Comparison of ENCODE assay signal across 8 mouse cellular contexts in the genomic region with DNA sequence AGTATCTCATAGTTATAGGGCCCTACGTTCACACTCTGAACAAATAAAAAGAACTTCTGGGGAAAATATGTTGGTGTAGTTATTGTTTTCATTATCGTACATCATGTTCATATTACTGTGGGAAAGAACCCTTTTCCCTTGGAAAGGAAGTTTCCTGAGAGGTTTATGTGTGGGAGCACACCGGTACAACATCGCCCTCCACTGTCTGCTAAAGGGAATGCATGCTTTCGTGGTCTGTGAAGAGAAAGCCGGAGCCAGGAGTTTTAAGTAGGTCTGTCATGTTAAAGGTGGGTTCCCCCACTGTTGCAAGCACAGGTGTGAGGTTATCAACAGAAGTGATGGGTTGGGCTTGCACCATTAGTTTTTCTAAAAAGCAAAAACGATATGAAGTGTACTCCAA.
DNase-seq lines count a peak whose midpoint lies in the region; ATAC-seq and TF ChIP-seq lines count a peak whose summit lies in the region.

No protein-coding gene starts in this region.

- no peaks in the 10 kb centered on the region for H3K36me3 ChIP-seq in kidney, adult 2 months (ENCODE audit: control insufficient read depth, insufficient read depth, low read length)

- TF ChIP-seq POLR2A in bone marrow macrophage, adult 2 months (IDR thresholded peaks at IDR 0.05; ENCODE audit: borderline replicate concordance, low read depth, low read length): no peak
- no peak for TF ChIP-seq POLR2A in kidney, adult 2 months (IDR thresholded peaks at IDR 0.05; ENCODE audit: low read depth, low read length)

- no peaks in the 10 kb centered on the region for H3K27me3 ChIP-seq in kidney, adult 2 months (replicated peaks; ENCODE audit: control insufficient read depth, insufficient read depth, low read length)

- no peak overlapping the region for H3K27ac ChIP-seq in bone marrow macrophage, adult 2 months (ENCODE audit: insufficient read depth, low read depth, low read length)
- peak overlapping the region; percentile 77; the same call in 1 of the 2 replicates for H3K27ac ChIP-seq in kidney, adult 2 months (ENCODE audit: insufficient read depth, low read depth, low read length)

- H3K4me3 ChIP-seq in bone marrow macrophage, adult 2 months (ENCODE audit: insufficient read depth, low read length): no peak overlapping the region
- H3K4me3 ChIP-seq in kidney, adult 2 months (ENCODE audit: insufficient read depth, low read depth, low read length): no peak overlapping the region

- ATAC-seq in erythroid progenitor cell, adult 5-6 weeks (replicated peaks; ENCODE audit: low FRiP score, poor library complexity, severe bottlenecking): no peak

- 0 out of 2 replicates have a peak, but pooled peaks have one; percentile 27 for TF ChIP-seq CTCF in bone marrow macrophage, adult 2 months (IDR thresholded peaks at IDR 0.05; ENCODE audit: low read depth, low read length)
- TF ChIP-seq CTCF in kidney, adult 2 months (conservative IDR thresholded peaks at IDR 0.05; ENCODE audit: insufficient read depth, insufficient read length, low read depth, low read length): peak; percentile 83

- intact Hi-C loops in left cerebral cortex, postnatal 14 days (cut with DNase I): loop anchor here (5.0 to 10.0 kb wide), 3 partner anchors 81 to 691 kb away; no protein-coding TSS in a partner anchor

- peak; percentile 59 for DNase-seq in ovary, postnatal 14 days (ENCODE audit: low spot score)
- DNase-seq in ovary, postnatal 10 days (ENCODE audit: low spot score): no peak
- DNase-seq in fibroblast of lung, adult 2 months (ENCODE audit: low read depth): peak; percentile 72
- DNase-seq in kidney, adult 2 months: peak; percentile 74
- peak; percentile 77 to 80 for DNase-seq in left cerebral cortex, postnatal 14 days (ENCODE audit: low spot score in 2 of 2)
- peak; percentile 53 for DNase-seq in retina, postnatal 1 day

- peaks cover 26% of the 10 kb centered on the region for H3K4me1 ChIP-seq in bone marrow macrophage, adult 2 months (ENCODE audit: control insufficient read depth, insufficient read depth, low read length)
- peaks cover 25% of the 10 kb centered on the region; the same call in 1 of the 2 replicates for H3K4me1 ChIP-seq in kidney, adult 2 months (ENCODE audit: control insufficient read depth, insufficient read depth, low read length)

- WGBS in kidney, adult 2 months: 7% methylated on average over 7 of the region's 7 CpGs
